Mouse (Mus musculus) c-Kit-positive CD71-positive TER-119-negative erythroid progenitor cells, embryonic 14.5 days (primary cell): Measurements from ENCODE around the gene Aire.

Experiments used
- DNase-seq: peaks from one replicate; pipeline ENCODE4 v3.0.0-alpha.2; 2013; ENCODE audit warnings: low read depth

Gene Aire

GRCm38 (mm10) chr10:78008169-78008568 is 35.2 kb downstream of the Aire start:
- no peak for DNase-seq

DNA sequence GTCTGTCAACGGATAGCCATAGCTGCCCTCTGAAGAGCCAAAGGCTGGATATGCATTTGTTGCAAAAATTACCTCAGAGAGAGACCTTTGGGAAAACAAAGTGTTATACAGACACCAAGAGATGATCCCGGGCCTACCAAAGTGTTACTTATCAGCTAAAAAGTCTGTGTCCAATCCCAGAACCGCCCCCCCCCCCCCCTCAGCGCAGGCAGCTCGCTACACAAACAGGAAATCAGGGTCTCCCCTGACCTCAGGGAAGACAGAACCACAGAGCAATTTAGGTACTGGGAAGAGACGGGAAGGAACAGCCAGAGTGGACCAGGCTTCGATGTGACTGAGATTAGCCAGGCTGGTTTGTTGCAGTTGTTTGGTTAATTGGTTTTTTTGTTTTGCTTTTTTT is 36.2 kb downstream of the Aire start:
- DNase-seq: no peak

- DNase-seq: no peak
These were observed 37.5 kb downstream of the Aire start for GRCm38 (mm10) chr10:78005791-78006438.

DNA sequence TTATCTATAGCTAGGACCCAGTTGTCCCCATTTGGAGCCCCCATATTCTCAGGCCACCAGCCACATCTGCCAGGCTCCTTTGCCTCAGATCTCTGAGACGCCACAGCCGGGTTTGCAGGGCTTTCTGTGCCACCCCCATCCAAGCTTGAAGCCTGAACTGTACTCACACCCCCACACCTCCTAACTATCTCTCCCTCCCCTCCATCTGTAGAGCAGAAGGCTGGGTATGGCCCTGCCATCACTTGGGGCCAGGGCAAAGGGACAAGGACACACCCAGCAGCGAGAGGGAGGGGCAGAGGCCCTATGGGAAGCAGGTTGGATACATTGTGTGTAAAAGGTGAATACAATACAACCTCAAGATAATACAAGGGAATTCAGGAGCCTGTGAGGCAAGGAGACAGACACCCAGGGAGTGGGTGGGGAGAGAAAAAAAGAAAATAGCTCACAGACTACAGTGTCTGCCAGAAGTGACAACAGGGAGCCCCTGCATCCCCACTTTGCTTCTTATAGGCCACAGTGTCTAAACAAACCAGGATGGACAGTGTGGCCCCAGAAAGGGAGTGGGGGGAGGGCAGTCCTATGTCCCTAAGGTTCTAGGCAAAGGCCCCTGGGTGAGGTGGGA is 38.8 kb downstream of the Aire start:
- DNase-seq: peak; percentile 58

- no peak for DNase-seq
These were observed 41.1 kb downstream of the Aire start for GRCm38 (mm10) chr10:78002316-78002715.

GRCm38 (mm10) chr10:78001796-78002195 is 41.6 kb downstream of the Aire start:
- no peak for DNase-seq

GRCm38 (mm10) chr10:78000200-78000599 is 43.2 kb downstream of the Aire start:
- no peak for DNase-seq

DNA sequence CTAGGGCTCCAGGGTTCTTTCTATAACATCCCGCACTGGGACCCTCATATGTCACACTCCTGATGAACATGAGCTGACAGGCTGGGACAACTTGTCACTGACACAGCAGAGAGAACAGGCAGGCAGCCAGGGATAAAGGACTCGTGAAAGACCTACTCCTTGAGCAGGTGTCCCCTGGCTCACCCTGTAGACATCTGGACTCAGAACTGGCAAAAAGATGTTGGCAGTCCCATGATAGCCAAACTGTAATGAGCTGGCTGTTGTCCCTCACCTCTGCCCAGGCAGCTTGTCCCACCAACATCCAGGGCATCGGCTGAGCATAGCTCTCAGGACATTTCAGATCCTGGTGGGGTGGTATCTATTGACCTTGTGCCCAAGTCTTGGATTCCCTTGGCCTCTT is 47.8 kb downstream of the Aire start:
- DNase-seq: no peak

- DNase-seq: no peak
These were observed 57.6 kb downstream of the Aire start for GRCm38 (mm10) chr10:77985775-77986174.

DNA sequence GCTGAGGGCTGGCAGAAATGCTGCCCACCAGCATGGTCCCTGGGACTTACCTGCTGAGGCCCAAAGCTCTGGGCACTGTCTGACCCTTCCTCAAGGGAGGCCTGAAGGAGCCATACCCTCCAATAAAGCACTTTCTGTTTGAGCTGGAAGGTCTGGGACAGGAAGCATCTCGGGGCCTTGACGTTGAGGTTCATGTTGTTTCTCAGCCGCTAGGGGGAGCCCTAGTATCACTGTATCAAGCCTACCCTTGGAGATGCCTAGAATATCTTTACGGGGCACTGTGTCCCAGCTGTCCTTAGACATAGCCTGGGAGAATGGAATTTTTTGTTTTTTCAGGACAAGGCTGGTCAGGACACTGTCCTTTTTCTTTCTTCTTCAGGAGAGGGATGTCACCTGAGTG is 58.8 kb downstream of the Aire start:
- DNase-seq: peak; percentile 75
